ENCODE assay signal across 8 mouse cellular contexts in genomic region chr2:67564851-67565479, GRCm38 (mm10). TPM values are rescaled to one million over a fixed set of nuclear protein-coding genes. Genes with fewer than 3 reads are reported as not detected.
DNase-seq lines count a peak whose midpoint lies in the region; ATAC-seq and TF ChIP-seq lines count a peak whose summit lies in the region.

No protein-coding gene starts in this region.

- peak overlapping the region; percentile 83 for H3K9ac ChIP-seq in hindbrain, embryonic 14.5 days

- no peaks in the 10 kb centered on the region for H3K27me3 ChIP-seq in Patski
- no peaks in the 10 kb centered on the region for H3K27me3 ChIP-seq in hindbrain, embryonic 14.5 days (ENCODE audit: control insufficient read depth, insufficient read depth, low read length)
- no peaks in the 10 kb centered on the region for H3K27me3 ChIP-seq in midbrain, embryonic 10.5 days (ENCODE audit: low read depth, poor library complexity, severe bottlenecking)
- H3K27me3 ChIP-seq in testis, adult 2 months (ENCODE audit: control insufficient read depth, insufficient read depth, low read length) = no peaks in the 10 kb centered on the region
- H3K27me3 ChIP-seq in thymus, adult 2 months (ENCODE audit: control insufficient read depth, insufficient read depth, low read length) = peaks cover 6% of the 10 kb centered on the region

- no peaks in the 10 kb centered on the region for H3K9me3 ChIP-seq in hindbrain, embryonic 14.5 days (ENCODE audit: control insufficient read depth, low read length)
- H3K9me3 ChIP-seq in midbrain, embryonic 10.5 days (replicated peaks) = no peaks in the 10 kb centered on the region

- H3K4me1 ChIP-seq in hindbrain, embryonic 14.5 days (replicated peaks; ENCODE audit: control insufficient read depth, insufficient read depth, low read length) = peaks cover 12% of the 10 kb centered on the region
- H3K4me1 ChIP-seq in midbrain, embryonic 10.5 days = peaks cover 21% of the 10 kb centered on the region
- peaks cover 8% of the 10 kb centered on the region for H3K4me1 ChIP-seq in testis, adult 2 months (ENCODE audit: control insufficient read depth, insufficient read depth, low read length)
- no peaks in the 10 kb centered on the region for H3K4me1 ChIP-seq in thymus, adult 2 months (replicated peaks; ENCODE audit: control insufficient read depth, insufficient read depth, low read length)

- TF ChIP-seq CTCF in Patski (IDR thresholded peaks at IDR 0.05) = peak; percentile 54
- no peak for TF ChIP-seq CTCF in testis, adult 2 months (IDR thresholded peaks at IDR 0.05; ENCODE audit: control insufficient read depth, insufficient read depth, insufficient replicate concordance, low read depth, low read length)
- TF ChIP-seq CTCF in thymus, adult 2 months (IDR thresholded peaks at IDR 0.05; ENCODE audit: borderline replicate concordance, control insufficient read depth, extremely low read depth, insufficient read depth, low read length, poor library complexity) = no peak

- peak; percentile 32 for ATAC-seq in Patski
- ATAC-seq in hindbrain, embryonic 14.5 days (ENCODE audit: low FRiP score) = peak; percentile 86

- CTCF ChIA-PET in Patski (lab: Charles Lee) = no interaction called here

- peak overlapping the region; percentile 83 for H3K4me2 ChIP-seq in hindbrain, embryonic 14.5 days (replicated peaks)

- no peaks in the 10 kb centered on the region for H3K36me3 ChIP-seq in hindbrain, embryonic 14.5 days (replicated peaks; ENCODE audit: control insufficient read depth, insufficient read depth)
- H3K36me3 ChIP-seq in midbrain, embryonic 10.5 days = no peaks in the 10 kb centered on the region
- no peaks in the 10 kb centered on the region for H3K36me3 ChIP-seq in testis, adult 2 months (ENCODE audit: control insufficient read depth, insufficient read depth, low read length)
- no peaks in the 10 kb centered on the region for H3K36me3 ChIP-seq in thymus, adult 2 months (ENCODE audit: control insufficient read depth, insufficient read depth, low read length)

- no peak for DNase-seq in Patski (ENCODE audit: low read depth, low spot score)
- peak; percentile 83 to 86 for DNase-seq in cerebellum, postnatal 14 days
- DNase-seq in frontal cortex, postnatal 36 days (ENCODE audit: low spot score in 2 of 2) = peak; percentile 66 to 69
- peak; percentile 70 for DNase-seq in hindbrain, embryonic 14.5 days (ENCODE audit: low spot score)
- peak; percentile 64 to 73 for DNase-seq in left cerebral cortex, postnatal 14 days (ENCODE audit: low spot score in 2 of 2)
- DNase-seq in midbrain, embryonic 10.5 days (ENCODE audit: low spot score) = no peak
- DNase-seq in thymus, adult 2 months = no peak

- 2% methylated on average over 23 of the region's 23 CpGs for WGBS in hindbrain, embryonic 14.5 days
- 2% methylated on average over 23 of the region's 23 CpGs for WGBS in midbrain, embryonic 10.5 days
- WGBS in thymus, adult 2 months = 6% methylated on average over 23 of the region's 23 CpGs

- intact Hi-C loops in left cerebral cortex, postnatal 14 days (cut with DNase I) = loop anchor here (5.0 kb wide), 2 partner anchors 87 to 782 kb away; no protein-coding TSS in a partner anchor

- peak overlapping the region; percentile 65 for H3K4me3 ChIP-seq in hindbrain, embryonic 14.5 days (replicated peaks; ENCODE audit: low read length)
- peak overlapping the region; percentile 79 for H3K4me3 ChIP-seq in midbrain, embryonic 10.5 days
- peak overlapping the region; percentile 70 for H3K4me3 ChIP-seq in testis, adult 2 months (ENCODE audit: control insufficient read depth, low read depth, low read length)
- H3K4me3 ChIP-seq in thymus, adult 2 months (ENCODE audit: control insufficient read depth, insufficient read depth, low read length) = no peak overlapping the region

- no peak for TF ChIP-seq POLR2A in testis, adult 2 months (IDR thresholded peaks at IDR 0.05; ENCODE audit: control insufficient read depth, low read depth, low read length)
- TF ChIP-seq POLR2A in thymus, adult 2 months (IDR thresholded peaks at IDR 0.05; ENCODE audit: control insufficient read depth, extremely low read depth, insufficient read depth, low read length, poor library complexity) = no peak

- H3K27ac ChIP-seq in hindbrain, embryonic 14.5 days = peak overlapping the region; percentile 98
- H3K27ac ChIP-seq in midbrain, embryonic 10.5 days (replicated peaks) = peak overlapping the region; percentile 91
- H3K27ac ChIP-seq in testis, adult 2 months (ENCODE audit: control insufficient read depth, insufficient read depth, low read depth, low read length) = no peak overlapping the region
- no peak overlapping the region for H3K27ac ChIP-seq in thymus, adult 2 months (ENCODE audit: control insufficient read depth, insufficient read depth, low read length)

- in situ Hi-C loops in Patski (cut with MboI; ENCODE audit: low pct_unique_long_range_greater_than_20kb) = no loop called here

- POLR2A ChIA-PET in Patski (lab: Charles Lee) = no interaction called here

RNA-seq across cellular contexts. Expression of gene B3galt1, which starts 0.7 kb away (rescaled TPM):
- 15.4 TPM for polyA plus RNA-seq in Patski (2021)
- polyA plus RNA-seq in hindbrain, embryonic 14.5 days (2014; fragmentation: Nextera tagmentation; extraction: Ambion mirVana) = 72.2 and 84.5 TPM in 2 replicates
- 10 to 100 TPM; 87.0 to 94.4 TPM for total RNA-seq in left cerebral cortex, postnatal 14 days (2021)
- 6.1 and 8.6 TPM in 2 replicates for polyA plus RNA-seq in midbrain, embryonic 10.5 days (2016; fragmentation: Nextera tagmentation; extraction: Ambion mirVana)
- 0.36 and 0.40 TPM in 2 replicates for polyA plus RNA-seq in testis, adult 2 months (2012; rRNA removed)
- 0.04 TPM in 2 replicates for polyA plus RNA-seq in thymus, adult 2 months (2012; rRNA removed)

Comparison
In these comparisons a context has a peak if more than half of its experiments do, and no peak if none do; other contexts are left out.
1. DNase-seq: peak in cerebellum, postnatal 14 days (2 of 2), frontal cortex, postnatal 36 days (2 of 2), hindbrain, embryonic 14.5 days (single experiment) and left cerebral cortex, postnatal 14 days (2 of 2); none in Patski (single experiment), midbrain, embryonic 10.5 days (single experiment) and thymus, adult 2 months (single experiment).
2. H3K27ac ChIP-seq: peak in hindbrain, embryonic 14.5 days (single experiment) and midbrain, embryonic 10.5 days (single experiment); none in testis, adult 2 months (single experiment) and thymus, adult 2 months (single experiment).